Mouse (Mus musculus) heart, postnatal 0 days (tissue): ENCODE data around the gene Gnai3. TPM values are rescaled to one million over a fixed set of nuclear protein-coding genes. Genes with fewer than 3 reads are reported as not detected.
A peak's percentile ranks its signal among the peaks of the same experiment; 100 is the strongest.

ENCODE experiments used
- ATAC-seq: fragments of 200-750 bp; cut with Nextera tagmentation; 2 replicates; pipeline ENCODE4 v1.8.0; 2017; ENCODE audit warnings: low read depth, moderate number of reproducible peaks, moderate library complexity; ENCODE audit not compliant: insufficient read depth
- DNase-seq: peaks from one replicate; pipeline ENCODE4 v3.0.0-alpha.2; 2016; ENCODE audit warnings: low spot score
- H3K27ac ChIP-seq: fragments of 300-500 bp; sonication (generic); 2 replicates; pipeline ENCODE4 v1.5.1; 2014; ENCODE audit warnings: low read depth, mild to moderate bottlenecking
- H3K27me3 ChIP-seq: fragments of 300-500 bp; sonication (generic); 2 replicates; pipeline ENCODE4 v1.6.1; 2014; ENCODE audit warnings: low read length, mixed read lengths; ENCODE audit not compliant: control insufficient read depth, insufficient read depth
- H3K36me3 ChIP-seq: fragments of 300-500 bp; sonication (generic); replicated peaks from 2 replicates; pipeline ENCODE4 v1.6.1; 2014; ENCODE audit warnings: low read length, mixed read lengths; ENCODE audit not compliant: control insufficient read depth, insufficient read depth
- H3K4me1 ChIP-seq: fragments of 300-500 bp; sonication (generic); 2 replicates; pipeline ENCODE4 v1.6.1; 2014; ENCODE audit warnings: antibody characterized with exemption; ENCODE audit not compliant: control insufficient read depth, insufficient read depth
- H3K4me2 ChIP-seq: fragments of 300-500 bp; sonication (generic); 2 replicates; pipeline ENCODE4 v1.6.1; 2014; ENCODE audit warnings: low read depth, mild to moderate bottlenecking, low read length, moderate library complexity
- H3K4me3 ChIP-seq: fragments of 300-500 bp; sonication (generic); 2 replicates; pipeline ENCODE4 v1.5.1; 2014; ENCODE audit warnings: low read depth, low read length
- H3K9ac ChIP-seq: fragments of 300-500 bp; sonication (generic); replicated peaks from 2 replicates; pipeline ENCODE4 v1.6.1; 2014; ENCODE audit warnings: low read depth, low read length, mixed read lengths
- H3K9me3 ChIP-seq: fragments of 300-500 bp; sonication (generic); replicated peaks from 2 replicates; pipeline ENCODE4 v1.6.1; 2016; ENCODE audit warnings: low read length; ENCODE audit not compliant: control insufficient read depth
- CTCF ChIP-seq: IDR thresholded peaks from 2 replicates; pipeline ENCODE4 v1.5.1; 2016; ENCODE audit warnings: antibody characterized with exemption, control low read depth, low read depth
- EP300 ChIP-seq: IDR thresholded peaks from 2 replicates; pipeline ENCODE4 v1.6.1; 2016; ENCODE audit warnings: antibody characterized with exemption, low read depth
- WGBS: fragments of 180-500 bp; shearing (Covaris S2); extraction: QIAGEN DNeasy Blood & Tissue Kit; methylation state at CpG from one replicate; pipeline ENCODE4 v1.1.7; 2014; 5-methylcytosine and 5-hydroxymethylcytosine counted together
- polyA plus RNA-seq: library from polyadenylated mRNA; unstranded; fragments of >200 nt; fragmentation: Nextera tagmentation; extraction: Ambion mirVana; gene quantifications from 2 replicates; pipeline ENCODE4 v1.2.1, GENCODE M21; 2015
- total RNA-seq: library from RNA; depleted of rRNA; stranded (reverse); fragments of >200 nt; gene quantifications from 2 replicates; pipeline ENCODE4 v1.2.3, GENCODE M21; 2014; ENCODE audit warnings: low replicate concordance; rRNA removed

Gene Gnai3
- total and polyA plus RNA-seq, 2 experiments from 2014 or later = 30.2 to 35.8 TPM

- Histone ChIP-seq H3K9ac (no peak overlapping the region), H3K9me3 (no peaks in the 10 kb centered on the region), H3K27me3 (no peaks in the 10 kb centered on the region), H3K4me2 (no peak overlapping the region), H3K4me1 (peaks cover 4% of the 10 kb centered on the region; the same call in 1 of the 2 replicates), H3K4me3 (no peak overlapping the region), H3K27ac (no peak overlapping the region), H3K36me3 (no peaks in the 10 kb centered on the region)
- no peak for ATAC-seq
- DNase-seq = no peak
- 54% methylated on average over 6 of the region's 6 CpGs for WGBS
- TF ChIP-seq EP300 (no peak), CTCF (no peak)
Measured at GRCm38 (mm10) chr3:108067370-108067934, 78.5 kb downstream of the Gnai3 start.

GRCm38 (mm10) chr3:108065551-108065950, 80.4 kb downstream of the Gnai3 start:
- DNase-seq (no peak), ATAC-seq (no peak)
- H3K27me3 ChIP-seq = no peaks in the 10 kb centered on the region
- H3K4me1 ChIP-seq = peaks cover 4% of the 10 kb centered on the region; the same call in 1 of the 2 replicates
- WGBS = 73% methylated on average over 9 of the region's 9 CpGs
- H3K4me3 ChIP-seq = no peak overlapping the region
- no peaks in the 10 kb centered on the region for H3K36me3 ChIP-seq
- no peaks in the 10 kb centered on the region for H3K9me3 ChIP-seq
- no peak overlapping the region for H3K4me2 ChIP-seq
- H3K27ac ChIP-seq = no peak overlapping the region
- no peak for TF ChIP-seq CTCF
- no peak for TF ChIP-seq EP300
- no peak overlapping the region; the same call in 1 of the 2 replicates for H3K9ac ChIP-seq

GRCm38 (mm10) chr3:108064672-108065071, 81.3 kb downstream of the Gnai3 start:
- no peak for DNase-seq
- Histone ChIP-seq H3K4me1 (peaks cover 4% of the 10 kb centered on the region; the same call in 1 of the 2 replicates), H3K9ac (no peak overlapping the region), H3K4me3 (no peak overlapping the region), H3K36me3 (no peaks in the 10 kb centered on the region), H3K27ac (no peak overlapping the region), H3K4me2 (no peak overlapping the region), H3K9me3 (no peaks in the 10 kb centered on the region), H3K27me3 (no peaks in the 10 kb centered on the region)
- TF ChIP-seq EP300 (no peak), CTCF (no peak)
- no peak for ATAC-seq
- 32% methylated on average over 4 of the region's 4 CpGs for WGBS

- WGBS = 78% methylated on average over 8 of the region's 8 CpGs
- TF ChIP-seq CTCF (no peak), EP300 (no peak)
- no peaks in the 10 kb centered on the region for H3K27me3 ChIP-seq
- H3K36me3 ChIP-seq = no peaks in the 10 kb centered on the region
- DNase-seq = no peak
- ATAC-seq = no peak
- no peak overlapping the region for H3K4me3 ChIP-seq
- no peaks in the 10 kb centered on the region for H3K4me1 ChIP-seq
- no peak overlapping the region for H3K4me2 ChIP-seq
- H3K9ac ChIP-seq = no peak overlapping the region
- no peaks in the 10 kb centered on the region for H3K9me3 ChIP-seq
- H3K27ac ChIP-seq = no peak overlapping the region
Measured at GRCm38 (mm10) chr3:108062648-108063047, 83.3 kb downstream of the Gnai3 start.

- H3K9ac ChIP-seq = no peak overlapping the region
- H3K36me3 ChIP-seq = no peaks in the 10 kb centered on the region
- DNase-seq (peak; percentile 74), ATAC-seq (no peak)
- H3K9me3 ChIP-seq = no peaks in the 10 kb centered on the region
- peak overlapping the region; percentile 14; the same call in 1 of the 2 replicates for H3K4me2 ChIP-seq
- WGBS = 15% methylated on average over 7 of the region's 7 CpGs
- H3K27ac ChIP-seq = no peak overlapping the region
- H3K27me3 ChIP-seq = no peaks in the 10 kb centered on the region
- no peaks in the 10 kb centered on the region for H3K4me1 ChIP-seq
- peak; percentile 76 for TF ChIP-seq CTCF
- TF ChIP-seq EP300 = no peak
- H3K4me3 ChIP-seq = no peak overlapping the region
Measured at GRCm38 (mm10) chr3:108061420-108061819, 84.5 kb downstream of the Gnai3 start.

Other genes starting within 250 kb of the Gnai3 start
- gene Gstm7, start 214.3 kb downstream of the Gnai3 start, total RNA-seq = 51.2 and 62.3 TPM in 2 replicates
- gene Gstm7, start 214.3 kb downstream of the Gnai3 start, polyA plus RNA-seq = 33.3 and 35.0 TPM in 2 replicates
- 17.9 and 20.3 TPM in 2 replicates for gene Gstm6, start 202.4 kb downstream of the Gnai3 start, total RNA-seq
- 11.5 and 12.9 TPM in 2 replicates for gene Gstm6, start 202.4 kb downstream of the Gnai3 start, polyA plus RNA-seq
- gene Gstm3, start 176.9 kb downstream of the Gnai3 start, total RNA-seq = not detected in 2 replicates
- not detected in 2 replicates for gene Gstm3, start 176.9 kb downstream of the Gnai3 start, polyA plus RNA-seq
- 69.6 and 95.4 TPM in 2 replicates for gene Gstm2, start 159.7 kb downstream of the Gnai3 start, total RNA-seq
- gene Gstm2, start 159.7 kb downstream of the Gnai3 start, polyA plus RNA-seq = 94.2 and 97.9 TPM in 2 replicates
- 99.4 and 111 TPM in 2 replicates for gene Gstm1, start 128.2 kb downstream of the Gnai3 start, total RNA-seq
- gene Gstm1, start 128.2 kb downstream of the Gnai3 start, polyA plus RNA-seq = 132 and 136 TPM in 2 replicates
- 3.6 and 10.9 TPM in 2 replicates for gene Gstm4, start 101.3 kb downstream of the Gnai3 start, total RNA-seq
- gene Gstm4, start 101.3 kb downstream of the Gnai3 start, polyA plus RNA-seq = 17.6 and 17.9 TPM in 2 replicates
- gene Ampd2, start 59.5 kb downstream of the Gnai3 start, total RNA-seq = 17.3 and 77.9 TPM in 2 replicates
- 12.7 and 12.8 TPM in 2 replicates for gene Ampd2, start 59.5 kb downstream of the Gnai3 start, polyA plus RNA-seq
- 0.19 TPM in 1 of 2 replicates, not detected in the other for gene Gnat2, start 53.4 kb downstream of the Gnai3 start, total RNA-seq
- gene Gnat2, start 53.4 kb downstream of the Gnai3 start, polyA plus RNA-seq = 0.45 and 1.1 TPM in 2 replicates
- gene Gpr61, start 8.7 kb upstream of the Gnai3 start, total RNA-seq = 0.04 TPM in 1 of 2 replicates, not detected in the other
- gene Gpr61, start 8.7 kb upstream of the Gnai3 start, polyA plus RNA-seq = 0.05 and 0.11 TPM in 2 replicates
- 5.0 and 11.9 TPM in 2 replicates for gene Amigo1, start 40.2 kb upstream of the Gnai3 start, total RNA-seq
- 3.5 and 3.8 TPM in 2 replicates for gene Amigo1, start 40.2 kb upstream of the Gnai3 start, polyA plus RNA-seq
- 4.0 and 4.7 TPM in 2 replicates for gene Cyb561d1, start 55.1 kb upstream of the Gnai3 start, total RNA-seq
- gene Cyb561d1, start 55.1 kb upstream of the Gnai3 start, polyA plus RNA-seq = 3.4 and 3.5 TPM in 2 replicates
- 3.1 and 6.0 TPM in 2 replicates for gene Atxn7l2, start 64.8 kb upstream of the Gnai3 start, total RNA-seq
- 4.1 and 4.3 TPM in 2 replicates for gene Atxn7l2, start 64.8 kb upstream of the Gnai3 start, polyA plus RNA-seq
- gene Sypl2, start 80.5 kb upstream of the Gnai3 start, total RNA-seq = 1.8 and 2.0 TPM in 2 replicates
- gene Sypl2, start 80.5 kb upstream of the Gnai3 start, polyA plus RNA-seq = 0.56 and 0.65 TPM in 2 replicates
- gene Psma5, start 110.8 kb upstream of the Gnai3 start, total RNA-seq = 82.6 and 104 TPM in 2 replicates
- gene Psma5, start 110.8 kb upstream of the Gnai3 start, polyA plus RNA-seq = 177 and 180 TPM in 2 replicates
- 33.5 and 34.4 TPM in 2 replicates for gene Sort1, start 137.9 kb upstream of the Gnai3 start, total RNA-seq
- 6.7 and 7.4 TPM in 2 replicates for gene Sort1, start 137.9 kb upstream of the Gnai3 start, polyA plus RNA-seq
- gene Mybphl, start 218.8 kb upstream of the Gnai3 start, total RNA-seq = 49.3 and 60.6 TPM in 2 replicates
- gene Mybphl, start 218.8 kb upstream of the Gnai3 start, polyA plus RNA-seq = 90.0 and 123 TPM in 2 replicates
- gene Psrc1, start 237.7 kb upstream of the Gnai3 start, total RNA-seq = 8.4 and 17.5 TPM in 2 replicates
- 5.0 and 5.4 TPM in 2 replicates for gene Psrc1, start 237.7 kb upstream of the Gnai3 start, polyA plus RNA-seq